Mouse (Mus musculus) retina, postnatal 1 day (tissue): ENCODE measurements around the gene Slc16a7.

Experiments used
- DNase-seq: peaks from one replicate; pipeline ENCODE4 v3.0.0-alpha.2; 2012

The Slc16a7 gene

DNA sequence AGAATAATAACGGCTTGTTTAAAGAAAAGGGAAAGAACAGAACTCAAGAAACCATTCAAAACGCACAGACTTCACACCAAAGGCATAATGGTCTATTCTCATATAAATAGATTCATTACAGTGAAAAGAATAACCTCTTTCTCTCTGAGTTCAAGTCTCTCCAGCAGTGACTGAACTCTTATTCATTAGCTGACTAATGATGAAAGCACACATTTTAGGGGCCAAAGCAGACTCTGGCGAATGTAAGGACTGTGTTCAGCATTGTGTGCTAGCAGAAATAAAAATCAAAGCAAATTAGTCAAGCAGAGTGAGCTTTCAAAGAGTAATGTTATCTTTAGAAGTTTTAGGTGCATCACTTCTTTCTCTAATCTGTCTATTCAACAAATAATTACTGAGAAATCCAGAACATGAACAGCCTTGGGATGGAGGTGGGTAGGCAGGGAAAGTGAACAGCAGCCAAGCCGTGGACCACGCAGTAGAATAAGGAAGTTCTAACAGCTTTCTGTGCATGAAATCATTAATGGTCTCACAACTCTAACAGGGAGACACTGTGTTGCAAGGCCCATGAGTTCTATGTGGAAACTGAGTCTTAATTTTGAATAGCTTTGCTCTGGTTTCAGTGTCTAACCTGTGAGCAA, 214.1 kb downstream of the Slc16a7 start:
- DNase-seq = no peak

- no peak for DNase-seq
Observed at GRCm38 (mm10) chr10:125171625-125172024, 217.6 kb downstream of the Slc16a7 start.

- DNase-seq = no peak
Observed at GRCm38 (mm10) chr10:125171154-125171553, 218.1 kb downstream of the Slc16a7 start.
